Mouse (Mus musculus): ENCODE results near the gene Cyp4b1. TPM values are rescaled to one million over a fixed set of nuclear protein-coding genes. Genes with fewer than 3 reads are reported as not detected.

Gene Cyp4b1
- not detected in 4 replicates for total RNA-seq (2023; ENCODE audit: inconsistent age)

DNA sequence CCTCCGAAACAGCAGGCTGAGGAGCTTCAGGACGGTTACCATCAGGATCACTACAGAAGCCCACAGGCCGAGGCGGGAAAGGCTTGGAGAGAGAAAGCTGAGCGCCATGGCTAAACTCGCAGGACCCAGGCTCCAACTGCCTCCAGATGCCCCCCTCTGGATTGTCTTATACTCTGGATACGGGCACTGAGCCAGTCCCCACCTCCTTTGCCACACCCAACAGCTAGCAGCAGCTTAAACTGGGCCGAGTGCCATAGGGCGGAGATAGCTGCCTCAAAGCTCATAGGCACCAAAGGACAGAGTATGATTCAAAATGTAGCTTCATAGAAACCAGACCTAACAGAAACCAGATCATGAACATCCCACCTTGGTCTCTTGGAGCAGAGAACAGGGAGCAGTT, at the start of gene Cyp4b1:
Gene Cyp4b1, minus strand, starts transcription at position 144 of the 400 bp plus-strand sequence.

DNA sequence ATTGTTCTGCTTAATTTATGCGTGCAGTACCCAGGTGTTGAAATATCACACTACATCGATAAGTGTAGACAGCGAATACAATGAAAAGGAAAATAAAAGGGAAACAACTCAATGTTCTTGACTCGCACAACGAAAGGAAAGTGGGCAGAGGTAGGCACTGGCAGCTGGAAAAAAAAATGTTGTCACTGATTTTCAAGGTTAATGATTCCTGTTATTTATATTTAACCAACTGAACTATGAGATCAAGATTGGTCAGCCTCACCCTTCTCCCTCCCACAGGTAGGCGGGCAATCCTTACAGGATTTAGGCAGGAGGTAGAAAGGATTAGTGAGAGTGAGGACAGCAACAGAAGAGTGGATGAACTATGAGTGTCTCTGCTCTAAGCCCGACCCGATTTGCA, 46.9 kb downstream of the Cyp4b1 start, which contains the start of gene Cyp4a32:
Gene Cyp4a32, plus strand, starts transcription at position 359 of the 400 bp plus-strand sequence.

Other genes starting within 250 kb of the Cyp4b1 start
- not detected in 4 replicates for gene Cyp4a12b, start 236.1 kb downstream of the Cyp4b1 start, total RNA-seq (2023; ENCODE audit: inconsistent age)
- not detected in 4 replicates for gene Cyp4a30b, start 195.1 kb downstream of the Cyp4b1 start, total RNA-seq (2023; ENCODE audit: inconsistent age)
- gene Cyp4a14, start 151.6 kb downstream of the Cyp4b1 start, total RNA-seq (2023; ENCODE audit: inconsistent age), result not detected in 4 replicates
- gene Cyp4a10, start 129.5 kb downstream of the Cyp4b1 start, total RNA-seq (2023; ENCODE audit: inconsistent age), result not detected in 4 replicates
- not detected in 4 replicates for gene Cyp4a31, start 84.1 kb downstream of the Cyp4b1 start, total RNA-seq (2023; ENCODE audit: inconsistent age)
- not detected in 4 replicates for gene Cyp4a32, start 46.8 kb downstream of the Cyp4b1 start, total RNA-seq (2023; ENCODE audit: inconsistent age)
- gene Efcab14, start 90.0 kb upstream of the Cyp4b1 start, total RNA-seq (2023; ENCODE audit: inconsistent age), result 37.3 to 47.9 TPM (median 43.7 TPM) in 4 replicates
- gene Tex38, start 133.3 kb upstream of the Cyp4b1 start, total RNA-seq (2023; ENCODE audit: inconsistent age), result not detected in 4 replicates
- 14.4 to 21.7 TPM (median 17.0 TPM) in 4 replicates for gene Atpaf1, start 137.1 kb upstream of the Cyp4b1 start, total RNA-seq (2023; ENCODE audit: inconsistent age)
- gene Mob3c, start 180.4 kb upstream of the Cyp4b1 start, total RNA-seq (2023; ENCODE audit: inconsistent age), result 14.0 to 21.0 TPM (median 18.6 TPM) in 4 replicates
- gene Mknk1, start 191.5 kb upstream of the Cyp4b1 start, total RNA-seq (2023; ENCODE audit: inconsistent age), result 63.2 to 79.8 TPM (median 68.3 TPM) in 4 replicates
- gene Kncn, start 236.7 kb upstream of the Cyp4b1 start, total RNA-seq (2023; ENCODE audit: inconsistent age), result 0.35 to 1.5 TPM (median 0.74 TPM) in 3 of 4 replicates, not detected in the other
- not detected in 4 replicates for gene 6430628N08Rik, start 242.9 kb upstream of the Cyp4b1 start, total RNA-seq (2023; ENCODE audit: inconsistent age)